Mouse (Mus musculus) liver, embryonic 14.5 days (tissue): ENCODE results near the gene Rpl6. TPM values are rescaled to one million over a fixed set of nuclear protein-coding genes. Genes with fewer than 3 reads are reported as not detected.

Experiments used
- ATAC-seq: fragments of 200-750 bp; cut with Nextera tagmentation; 2 replicates; pipeline ENCODE4 v1.8.0; 2017; ENCODE audit warnings: moderate number of reproducible peaks, mild to moderate bottlenecking, moderate library complexity; ENCODE audit not compliant: insufficient read depth
- DNase-seq, 3 experiments: peaks; one replicate each; pipeline ENCODE4 v3.0.0-alpha.2; 2012 to 2013; ENCODE audit warnings: low read depth in 3 of 3, low spot score in 3 of 3
- H3K27ac ChIP-seq: fragments of 300-500 bp; sonication (generic); 2 replicates; pipeline ENCODE4 v1.5.1; 2014; ENCODE audit warnings: moderate library complexity, mild to moderate bottlenecking, control low read depth, inconsistent platforms
- H3K27me3 ChIP-seq: fragments of 300-500 bp; sonication (generic); 2 replicates; pipeline ENCODE4 v1.6.1; 2014; ENCODE audit warnings: mild to moderate bottlenecking, low read length, moderate library complexity; ENCODE audit not compliant: control insufficient read depth, insufficient read depth
- H3K36me3 ChIP-seq: fragments of 300-500 bp; sonication (generic); replicated peaks from 2 replicates; pipeline ENCODE4 v1.6.1; 2014; ENCODE audit warnings: low read depth; ENCODE audit not compliant: control insufficient read depth, insufficient read depth
- H3K4me1 ChIP-seq, 2 experiments: fragments of 200-500 bp in 1 of 2; fragments of 300-500 bp in 1 of 2; sonication (generic) in 1 of 2; replicated peaks; 2 replicates each; pipeline ENCODE4 v1.6.1; 2012 to 2014; ENCODE audit warnings: antibody characterized with exemption in 1 of 2, inconsistent platforms in 1 of 2, low read length in 1 of 2; ENCODE audit not compliant: control insufficient read depth in 2 of 2, insufficient read depth in 2 of 2
- H3K4me2 ChIP-seq: fragments of 300-500 bp; sonication (generic); 2 replicates; pipeline ENCODE4 v1.6.1; 2014; ENCODE audit warnings: low read depth, mild to moderate bottlenecking, control low read depth, moderate library complexity
- H3K4me3 ChIP-seq, 2 experiments: fragments of 200-500 bp in 1 of 2; fragments of 300-500 bp in 1 of 2; sonication (generic) in 1 of 2; 2 replicates each; pipeline ENCODE4 v1.5.1; 2012 to 2014; ENCODE audit warnings: low read depth in 2 of 2, low read length in 2 of 2, mild to moderate bottlenecking in 2 of 2, control low read depth in 1 of 2, inconsistent platforms in 1 of 2, moderate library complexity in 1 of 2; ENCODE audit not compliant: insufficient read depth in 1 of 2
- H3K9ac ChIP-seq: fragments of 300-500 bp; sonication (generic); replicated peaks from 2 replicates; pipeline ENCODE4 v1.6.1; 2014; ENCODE audit warnings: mild to moderate bottlenecking, control low read depth, moderate library complexity
- H3K9me3 ChIP-seq: fragments of 300-500 bp; sonication (generic); 2 replicates; pipeline ENCODE4 v1.6.1; 2016; ENCODE audit warnings: low read length, mixed read lengths; ENCODE audit not compliant: control insufficient read depth
- CTCF ChIP-seq: IDR thresholded peaks from 2 replicates; pipeline ENCODE4 v1.5.1; 2016; ENCODE audit warnings: antibody characterized with exemption, low read depth, control low read depth
- EP300 ChIP-seq: IDR thresholded peaks from 2 replicates; pipeline ENCODE4 v1.6.1; 2016; ENCODE audit warnings: antibody characterized with exemption, low read depth
- WGBS: fragments of 180-500 bp; shearing (Covaris S2); extraction: QIAGEN DNeasy Blood & Tissue Kit; methylation state at CpG from one replicate; pipeline ENCODE4 v1.1.7; 2014; ENCODE audit not compliant: insufficient replicate concordance; 5-methylcytosine and 5-hydroxymethylcytosine counted together
- polyA plus RNA-seq, 2 experiments: library from polyadenylated mRNA; depleted of rRNA in 1 of 2; stranded (reverse) in 1 of 2; unstranded in 1 of 2; fragments of >200 nt; fragmentation: Nextera tagmentation in 1 of 2; extraction: Ambion mirVana in 1 of 2; gene quantifications; 2 replicates each; pipeline versions ENCODE4 v1.2.1 to v1.2.3; 2012 to 2014

Rpl6 gene
- polyA plus RNA-seq, 2 experiments = 477 to 658 TPM

DNA sequence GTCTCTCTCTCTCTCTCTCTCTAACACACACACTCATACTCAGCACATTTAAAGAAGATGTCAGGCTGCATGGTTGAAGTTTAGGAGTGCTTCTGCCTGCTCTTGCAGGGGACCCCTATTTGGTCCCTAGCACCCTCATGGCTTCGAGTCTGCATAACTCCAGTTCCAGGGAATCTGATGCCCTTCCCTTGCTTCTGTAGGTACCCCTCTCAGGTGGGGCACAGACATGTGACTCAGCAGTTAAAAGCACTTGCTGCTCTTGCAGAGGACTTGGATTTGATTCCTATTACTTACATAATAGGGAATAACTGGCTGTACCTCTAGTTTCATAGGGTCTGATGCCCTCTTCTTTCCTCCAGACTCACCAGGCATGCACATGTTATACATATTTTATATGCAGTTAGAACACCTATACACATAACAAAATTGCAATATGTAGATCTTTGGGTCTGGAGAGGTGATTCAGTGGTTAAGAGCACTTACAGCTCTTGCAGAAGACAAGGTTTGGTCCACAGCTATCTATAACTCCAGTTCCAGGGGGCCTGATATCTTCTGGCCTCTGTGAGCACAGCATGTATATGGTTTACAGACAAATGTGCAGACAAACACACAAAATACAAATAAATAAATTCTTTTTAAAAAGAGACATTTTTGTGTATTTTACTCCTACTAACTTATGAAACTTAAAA lies 39.5 kb downstream of the Rpl6 start:
- peak; percentile 59 for ATAC-seq
- TF ChIP-seq EP300 = no peak
- peak overlapping the region in 1 of 2 experiments; percentile 34; a peak in 2 of 4 replicates for H3K4me3 ChIP-seq
- peak overlapping the region; percentile 72 for H3K4me2 ChIP-seq
- WGBS = 32% methylated on average over 1 of the region's 1 CpGs
- peaks cover 11% of the 10 kb centered on the region for H3K36me3 ChIP-seq
- H3K27ac ChIP-seq = peak overlapping the region; percentile 94
- peaks cover 88 to 93% of the 10 kb centered on the region in 2 experiments for H3K4me1 ChIP-seq
- peak overlapping the region; percentile 64 for H3K9ac ChIP-seq
- H3K27me3 ChIP-seq = no peaks in the 10 kb centered on the region
- H3K9me3 ChIP-seq = no peaks in the 10 kb centered on the region
- no peak for DNase-seq

- Histone ChIP-seq H3K4me2 (peak overlapping the region; percentile 72), H3K4me3 (peak overlapping the region in 1 of 2 experiments; percentile 34; a peak in 2 of 4 replicates), H3K9ac (peak overlapping the region; percentile 64), H3K9me3 (no peaks in the 10 kb centered on the region), H3K27me3 (no peaks in the 10 kb centered on the region), H3K27ac (peak overlapping the region; percentile 94), H3K36me3 (peaks cover 11% of the 10 kb centered on the region), H3K4me1 (peaks cover 90 to 94% of the 10 kb centered on the region in 2 experiments)
- DNase-seq = peak; percentile 71 to 75 (median 74)
- TF ChIP-seq CTCF (no peak), EP300 (peak; percentile 84)
- ATAC-seq = peak; percentile 58
- WGBS = 17% methylated on average over 5 of the region's 5 CpGs
Measured at GRCm38 (mm10) chr5:121244365-121244731, 40.1 kb downstream of the Rpl6 start.

DNA sequence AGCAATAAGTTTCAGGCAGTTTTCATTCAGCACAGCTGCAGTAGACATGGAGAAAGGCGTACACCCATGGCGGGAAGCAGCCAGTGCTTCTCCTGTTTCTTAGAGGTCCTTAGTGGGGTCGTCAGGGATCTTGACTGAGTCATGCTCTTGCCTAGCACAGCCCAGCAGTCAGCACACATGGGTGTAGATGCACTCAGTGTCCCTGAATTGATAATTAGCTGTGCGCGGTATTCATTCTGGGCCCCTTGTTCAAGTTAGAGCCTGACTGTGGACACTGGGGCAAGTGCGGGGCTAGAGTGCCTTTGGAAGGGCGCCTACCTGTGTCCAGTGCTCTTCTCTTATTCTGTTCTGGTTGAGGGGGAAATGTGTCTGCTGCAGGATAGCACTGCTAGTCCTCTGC lies 40.9 kb downstream of the Rpl6 start:
- DNase-seq = no peak
- peaks cover 8% of the 10 kb centered on the region for H3K36me3 ChIP-seq
- H3K27me3 ChIP-seq = no peaks in the 10 kb centered on the region
- H3K9ac ChIP-seq = peak overlapping the region; percentile 64
- WGBS = 40% methylated on average over 7 of the region's 7 CpGs
- H3K27ac ChIP-seq = peak overlapping the region; percentile 94
- peak overlapping the region; percentile 72 for H3K4me2 ChIP-seq
- peak overlapping the region in 1 of 2 experiments; percentile 1; a peak in 3 of 4 replicates for H3K4me3 ChIP-seq
- peaks cover 90 to 94% of the 10 kb centered on the region in 2 experiments for H3K4me1 ChIP-seq
- TF ChIP-seq EP300 (no peak), CTCF (no peak)
- no peaks in the 10 kb centered on the region for H3K9me3 ChIP-seq
- ATAC-seq = 0 out of 2 replicates have a peak, but pooled peaks have one; percentile 6

DNA sequence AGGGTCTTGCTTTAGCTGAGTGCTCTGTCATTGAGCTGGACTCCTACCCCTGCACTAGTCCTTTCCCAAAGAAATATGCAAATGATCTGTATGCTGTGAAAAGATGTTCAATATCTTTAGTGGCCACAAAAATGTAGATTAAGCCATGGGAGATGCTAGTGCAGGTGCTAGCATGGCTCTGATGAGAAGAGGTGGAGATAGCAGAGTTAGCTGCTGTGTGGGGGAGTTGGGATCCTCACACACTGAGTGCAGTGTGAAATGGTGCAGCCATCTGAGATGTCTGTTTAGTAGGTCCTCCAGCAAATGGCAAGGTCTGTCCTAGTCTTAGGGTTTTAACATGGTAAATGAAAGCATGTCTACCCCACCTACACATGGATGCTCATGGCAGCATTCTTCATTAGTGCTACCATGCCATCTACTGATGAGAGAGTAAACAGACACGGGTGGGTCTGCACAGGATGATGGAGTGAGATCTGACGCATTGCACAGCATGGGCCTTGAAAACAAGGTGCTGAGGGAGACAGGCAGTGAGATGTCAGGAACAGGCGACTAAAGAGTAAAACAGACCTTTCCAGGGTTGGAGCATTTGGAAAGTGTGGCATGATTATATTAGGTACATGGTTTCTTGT lies 44.6 kb downstream of the Rpl6 start:
- no peak for TF ChIP-seq EP300
- TF ChIP-seq CTCF = peak; percentile 61
- H3K9ac ChIP-seq = no peak overlapping the region; the same call in 1 of the 2 replicates
- peak overlapping the region; percentile 65 for H3K27ac ChIP-seq
- ATAC-seq = peak; percentile 42
- H3K4me3 ChIP-seq = no peak overlapping the region
- H3K9me3 ChIP-seq = no peaks in the 10 kb centered on the region
- peaks cover 21% of the 10 kb centered on the region for H3K36me3 ChIP-seq
- H3K27me3 ChIP-seq = no peaks in the 10 kb centered on the region
- peak overlapping the region; percentile 14 for H3K4me2 ChIP-seq
- WGBS = 58% methylated on average over 3 of the region's 3 CpGs
- H3K4me1 ChIP-seq = peaks cover 65 to 69% of the 10 kb centered on the region in 2 experiments
- no peak for DNase-seq

DNA sequence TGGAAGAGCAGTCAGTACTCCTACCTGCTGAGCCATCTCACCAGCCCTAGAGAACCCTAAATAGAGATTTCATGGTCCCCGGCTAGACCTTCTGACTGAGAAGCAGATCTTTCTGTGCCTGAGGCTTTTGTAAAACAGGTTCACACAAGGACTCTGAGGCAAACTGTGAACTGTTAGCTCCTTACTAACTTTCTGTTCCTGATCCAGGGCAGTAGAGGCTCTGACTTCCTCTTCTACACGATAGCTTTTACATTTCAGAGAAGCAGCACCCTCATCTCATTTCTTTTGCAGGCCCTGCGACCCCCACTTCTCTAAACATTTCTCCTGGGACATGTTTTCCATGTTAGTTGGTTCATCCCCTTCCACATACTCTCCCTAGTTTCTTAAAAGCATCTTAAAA lies 45.4 kb downstream of the Rpl6 start:
- H3K27me3 ChIP-seq = no peaks in the 10 kb centered on the region
- no peak overlapping the region for H3K4me3 ChIP-seq
- no peak for TF ChIP-seq EP300
- TF ChIP-seq CTCF = no peak
- H3K4me1 ChIP-seq = peaks cover 56 to 62% of the 10 kb centered on the region in 2 experiments
- WGBS = 56% methylated on average over 3 of the region's 3 CpGs
- ATAC-seq (no peak), DNase-seq (no peak)
- peaks cover 29% of the 10 kb centered on the region for H3K36me3 ChIP-seq
- H3K9ac ChIP-seq = no peak overlapping the region; the same call in 1 of the 2 replicates
- H3K4me2 ChIP-seq = no peak overlapping the region
- no peaks in the 10 kb centered on the region for H3K9me3 ChIP-seq
- H3K27ac ChIP-seq = peak overlapping the region; percentile 47
